Mouse (Mus musculus): ENCODE measurements around the gene Pxt1. TPM values are rescaled to one million over a fixed set of nuclear protein-coding genes. Genes with fewer than 3 reads are reported as not detected.
A peak's percentile ranks its signal among the peaks of the same experiment; 100 is the strongest.

Gene Pxt1
- polyA plus RNA-seq, 1 experiment from 2014 or later = not detected

DNA sequence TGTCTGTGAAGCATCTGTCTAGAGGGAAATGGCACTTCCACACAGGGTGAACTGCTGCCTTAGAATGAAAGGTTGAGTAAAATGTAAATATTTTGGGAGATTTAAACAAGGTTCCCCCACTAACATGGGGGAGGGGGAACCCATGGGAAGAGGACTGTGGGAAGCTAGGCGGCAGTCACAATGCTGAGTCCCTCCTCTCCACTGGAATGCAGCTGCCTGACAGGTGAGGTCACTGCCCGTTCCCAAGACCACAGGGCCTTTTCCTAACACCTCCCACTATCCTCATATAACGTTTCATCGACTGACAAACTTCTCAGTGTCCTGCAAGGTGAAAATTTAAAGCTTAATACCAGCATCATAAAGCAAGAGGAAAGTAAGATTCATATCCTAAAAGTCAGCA is 39.0 kb upstream of the Pxt1 start:
- H3K4me1 ChIP-seq (replicated peaks; ENCODE audit: control insufficient read depth, insufficient read depth, low read length) = no peaks in the 10 kb centered on the region
- H3K27me3 ChIP-seq (ENCODE audit: control insufficient read depth, insufficient read depth, low read length) = no peaks in the 10 kb centered on the region
- DNase-seq (ENCODE audit: low spot score) (no peak), ATAC-seq (ENCODE audit: low FRiP score) (no peak)
- 61% methylated on average over 4 of the region's 4 CpGs for WGBS
- no peak overlapping the region for H3K27ac ChIP-seq
- no peak overlapping the region for H3K4me2 ChIP-seq (replicated peaks)
- no peak overlapping the region for H3K9ac ChIP-seq
- no peaks in the 10 kb centered on the region for H3K9me3 ChIP-seq (ENCODE audit: control insufficient read depth, low read length)
- no peak overlapping the region for H3K4me3 ChIP-seq (replicated peaks; ENCODE audit: low read length)
- peaks cover 93% of the 10 kb centered on the region for H3K36me3 ChIP-seq (replicated peaks; ENCODE audit: control insufficient read depth, insufficient read depth)

DNA sequence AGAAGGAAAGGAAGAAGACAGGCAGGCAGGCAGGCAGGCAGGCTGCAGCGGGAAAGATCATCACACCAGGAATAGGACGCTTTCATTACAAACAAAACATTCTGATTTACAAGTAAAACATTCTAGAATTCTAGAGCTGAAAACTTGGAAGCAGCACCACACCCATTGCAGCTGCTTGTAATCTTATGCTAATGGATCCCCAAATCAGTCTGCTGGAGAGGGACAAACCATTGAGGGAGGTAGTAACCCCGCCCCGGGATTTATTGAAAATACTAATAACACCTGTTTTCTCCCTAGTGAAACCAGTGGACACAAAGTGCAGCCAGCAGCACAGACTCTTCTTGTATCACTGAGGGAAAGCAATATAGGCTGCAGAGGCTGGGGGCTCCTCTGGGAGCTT is 37.4 kb upstream of the Pxt1 start:
- WGBS = 82% methylated on average over 4 of the region's 4 CpGs
- ATAC-seq (ENCODE audit: low FRiP score) = no peak
- Histone ChIP-seq H3K36me3 (replicated peaks; ENCODE audit: control insufficient read depth, insufficient read depth) (peaks cover 90% of the 10 kb centered on the region), H3K4me1 (replicated peaks; ENCODE audit: control insufficient read depth, insufficient read depth, low read length) (no peaks in the 10 kb centered on the region), H3K4me2 (replicated peaks) (no peak overlapping the region), H3K9ac (no peak overlapping the region), H3K27ac (no peak overlapping the region), H3K4me3 (replicated peaks; ENCODE audit: low read length) (no peak overlapping the region), H3K27me3 (ENCODE audit: control insufficient read depth, insufficient read depth, low read length) (no peaks in the 10 kb centered on the region), H3K9me3 (ENCODE audit: control insufficient read depth, low read length) (no peaks in the 10 kb centered on the region)
- DNase-seq (ENCODE audit: low spot score) = no peak

DNA sequence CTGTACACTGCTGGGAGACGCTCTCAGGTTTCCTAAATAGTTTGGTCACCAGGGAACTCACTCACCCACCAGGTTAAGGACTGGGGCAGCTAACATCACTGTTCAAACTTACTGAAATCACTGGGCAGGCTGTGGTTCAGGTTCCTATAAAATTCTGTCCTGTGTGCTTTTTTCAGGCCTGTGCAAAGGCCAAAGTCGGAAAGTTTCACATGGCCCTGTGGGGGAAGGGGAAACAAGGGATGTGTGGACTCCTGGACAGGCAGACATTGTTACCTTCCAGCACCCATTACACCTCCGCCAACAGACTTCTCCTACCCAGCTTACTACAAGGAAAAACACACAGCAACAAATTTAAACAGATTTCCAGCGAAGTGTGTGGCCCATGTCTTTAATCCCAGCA is 35.5 kb upstream of the Pxt1 start:
- whole genome bisulfite sequencing = 98% methylated on average over 4 of the region's 4 CpGs

DNA sequence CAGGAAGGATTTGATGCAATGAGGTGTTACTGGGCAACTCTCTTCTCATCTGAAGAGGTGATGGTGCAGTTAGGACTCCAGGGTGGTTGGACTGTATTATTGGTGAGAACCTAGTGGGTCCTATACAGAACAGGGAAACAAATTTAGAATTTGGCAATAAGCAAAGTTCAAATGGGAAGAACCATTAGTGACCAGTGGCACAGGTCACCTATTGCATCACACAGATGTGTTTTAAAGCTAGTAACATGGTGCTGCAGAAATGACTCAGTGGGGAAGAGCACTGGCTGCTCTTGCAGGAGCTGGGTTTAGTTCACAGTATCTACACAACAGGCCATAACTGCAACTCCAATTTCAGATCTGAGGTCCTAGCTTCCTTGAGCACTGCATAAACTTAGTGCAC is 26.5 kb upstream of the Pxt1 start:
- Histone ChIP-seq H3K4me1 (replicated peaks; ENCODE audit: control insufficient read depth, insufficient read depth, low read length) (no peaks in the 10 kb centered on the region), H3K9me3 (ENCODE audit: control insufficient read depth, low read length) (no peaks in the 10 kb centered on the region), H3K9ac (no peak overlapping the region), H3K27me3 (ENCODE audit: control insufficient read depth, insufficient read depth, low read length) (no peaks in the 10 kb centered on the region), H3K27ac (no peak overlapping the region), H3K4me3 (replicated peaks; ENCODE audit: low read length) (no peak overlapping the region), H3K36me3 (replicated peaks; ENCODE audit: control insufficient read depth, insufficient read depth) (peaks cover 100% of the 10 kb centered on the region), H3K4me2 (replicated peaks) (no peak overlapping the region)
- DNase-seq (ENCODE audit: low spot score) = no peak
- no peak for ATAC-seq (ENCODE audit: low FRiP score)

More for the DNA sequence above, 35.5 kb upstream of the Pxt1 start:
- H3K4me3 ChIP-seq (replicated peaks; ENCODE audit: low read length) = no peak overlapping the region
- ATAC-seq (ENCODE audit: low FRiP score) (no peak), DNase-seq (ENCODE audit: low spot score) (no peak)
- no peaks in the 10 kb centered on the region for H3K27me3 ChIP-seq (ENCODE audit: control insufficient read depth, insufficient read depth, low read length)
- peaks cover 92% of the 10 kb centered on the region for H3K36me3 ChIP-seq (replicated peaks; ENCODE audit: control insufficient read depth, insufficient read depth)
- no peak overlapping the region for H3K9ac ChIP-seq
- H3K4me2 ChIP-seq (replicated peaks) = no peak overlapping the region
- no peak overlapping the region for H3K27ac ChIP-seq
- H3K4me1 ChIP-seq (replicated peaks; ENCODE audit: control insufficient read depth, insufficient read depth, low read length) = no peaks in the 10 kb centered on the region
- no peaks in the 10 kb centered on the region for H3K9me3 ChIP-seq (ENCODE audit: control insufficient read depth, low read length)

DNA sequence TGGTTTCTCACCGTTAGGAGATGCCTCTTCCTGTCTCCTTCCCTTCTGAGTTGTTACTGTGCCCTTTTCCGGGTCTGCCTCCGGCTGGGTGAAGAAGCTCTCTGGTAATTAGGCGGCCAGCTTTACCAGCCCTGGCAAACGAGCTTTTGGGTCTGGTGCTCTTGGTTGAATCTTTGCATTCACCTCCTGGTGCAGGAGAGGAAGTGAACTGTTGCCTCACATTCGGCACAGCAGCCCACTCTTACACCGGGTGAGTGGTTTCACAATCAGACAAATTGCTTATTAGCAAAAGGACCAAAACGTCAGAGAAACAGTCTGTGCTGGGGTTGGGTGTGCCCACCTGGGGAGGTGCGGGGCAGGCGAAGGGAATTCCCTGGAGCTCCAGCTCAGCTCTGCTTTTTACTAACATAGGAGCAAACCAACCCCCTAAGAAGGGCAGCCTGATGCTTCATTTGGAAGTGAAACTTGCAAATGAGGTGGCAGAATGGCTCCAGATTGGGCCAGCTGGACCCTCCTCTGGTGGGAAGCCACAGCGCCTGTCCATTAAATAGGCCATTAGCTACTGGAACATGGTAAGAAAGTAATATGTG is 23.5 kb upstream of the Pxt1 start:
- H3K9ac ChIP-seq = no peak overlapping the region
- H3K9me3 ChIP-seq (ENCODE audit: control insufficient read depth, low read length) = no peaks in the 10 kb centered on the region
- H3K4me1 ChIP-seq (replicated peaks; ENCODE audit: control insufficient read depth, insufficient read depth, low read length) = no peaks in the 10 kb centered on the region
- 76% methylated on average over 11 of the region's 11 CpGs for WGBS
- H3K4me3 ChIP-seq (replicated peaks; ENCODE audit: low read length) = no peak overlapping the region
- peaks cover 100% of the 10 kb centered on the region for H3K36me3 ChIP-seq (replicated peaks; ENCODE audit: control insufficient read depth, insufficient read depth)
- no peaks in the 10 kb centered on the region for H3K27me3 ChIP-seq (ENCODE audit: control insufficient read depth, insufficient read depth, low read length)
- no peak overlapping the region for H3K27ac ChIP-seq
- no peak for DNase-seq (ENCODE audit: low spot score)
- ATAC-seq (ENCODE audit: low FRiP score) = no peak
- no peak overlapping the region for H3K4me2 ChIP-seq (replicated peaks)

DNA sequence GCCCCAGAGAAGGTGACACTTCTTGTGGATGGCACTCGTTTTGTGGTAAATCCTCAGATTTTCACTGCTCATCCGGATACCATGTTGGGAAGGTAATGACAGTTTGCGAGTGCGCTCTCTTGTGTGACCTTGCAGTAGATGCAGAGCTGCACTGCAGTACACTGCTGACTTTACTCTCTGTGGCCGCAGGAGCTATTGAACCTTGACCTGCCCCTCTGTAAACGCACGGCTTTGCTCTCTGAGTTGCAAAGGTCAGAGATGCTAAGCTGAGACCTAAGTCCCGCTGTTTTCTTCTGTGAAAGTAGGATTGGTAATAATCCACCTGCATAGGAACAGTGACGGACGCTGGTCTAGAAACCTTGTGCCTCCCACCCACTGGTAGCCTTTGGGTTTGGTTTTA is 18.0 kb upstream of the Pxt1 start:
- peaks cover 59% of the 10 kb centered on the region for H3K36me3 ChIP-seq (replicated peaks; ENCODE audit: control insufficient read depth, insufficient read depth)
- no peak for ATAC-seq (ENCODE audit: low FRiP score)
- WGBS = 87% methylated on average over 10 of the region's 10 CpGs
- no peak overlapping the region for H3K27ac ChIP-seq
- H3K4me2 ChIP-seq (replicated peaks) = no peak overlapping the region
- no peaks in the 10 kb centered on the region for H3K4me1 ChIP-seq (replicated peaks; ENCODE audit: control insufficient read depth, insufficient read depth, low read length)
- no peak overlapping the region for H3K9ac ChIP-seq
- H3K9me3 ChIP-seq (ENCODE audit: control insufficient read depth, low read length) = no peaks in the 10 kb centered on the region
- DNase-seq (ENCODE audit: low spot score) = no peak
- no peak overlapping the region for H3K4me3 ChIP-seq (replicated peaks; ENCODE audit: low read length)
- H3K27me3 ChIP-seq (ENCODE audit: control insufficient read depth, insufficient read depth, low read length) = no peaks in the 10 kb centered on the region

DNA sequence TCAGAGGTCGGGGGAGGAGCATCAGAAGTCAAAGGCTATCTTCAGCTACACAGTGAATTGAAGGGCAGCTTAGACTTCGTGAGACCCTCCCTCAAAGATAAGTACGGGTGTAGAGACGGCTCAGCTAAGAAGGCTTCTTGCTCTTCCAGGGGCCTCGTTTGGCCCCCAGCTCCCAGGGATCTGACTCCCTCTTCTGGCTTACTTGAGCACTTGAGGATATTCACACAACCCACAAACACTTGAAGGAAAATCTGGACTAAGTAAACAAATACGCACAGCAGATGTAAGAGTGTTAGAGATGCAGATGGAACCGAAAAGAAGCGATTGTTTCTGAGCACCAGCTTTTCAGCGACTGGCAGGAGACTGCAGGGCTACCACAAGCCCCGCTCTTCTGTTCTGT is 17.0 kb upstream of the Pxt1 start:
- Histone ChIP-seq H3K4me2 (replicated peaks) (no peak overlapping the region), H3K4me1 (replicated peaks; ENCODE audit: control insufficient read depth, insufficient read depth, low read length) (no peaks in the 10 kb centered on the region), H3K36me3 (replicated peaks; ENCODE audit: control insufficient read depth, insufficient read depth) (peaks cover 49% of the 10 kb centered on the region), H3K4me3 (replicated peaks; ENCODE audit: low read length) (no peak overlapping the region), H3K9me3 (ENCODE audit: control insufficient read depth, low read length) (no peaks in the 10 kb centered on the region), H3K9ac (no peak overlapping the region), H3K27ac (no peak overlapping the region), H3K27me3 (ENCODE audit: control insufficient read depth, insufficient read depth, low read length) (no peaks in the 10 kb centered on the region)
- DNase-seq (ENCODE audit: low spot score) (no peak), ATAC-seq (ENCODE audit: low FRiP score) (no peak)
- 75% methylated on average over 10 of the region's 10 CpGs for WGBS

DNA sequence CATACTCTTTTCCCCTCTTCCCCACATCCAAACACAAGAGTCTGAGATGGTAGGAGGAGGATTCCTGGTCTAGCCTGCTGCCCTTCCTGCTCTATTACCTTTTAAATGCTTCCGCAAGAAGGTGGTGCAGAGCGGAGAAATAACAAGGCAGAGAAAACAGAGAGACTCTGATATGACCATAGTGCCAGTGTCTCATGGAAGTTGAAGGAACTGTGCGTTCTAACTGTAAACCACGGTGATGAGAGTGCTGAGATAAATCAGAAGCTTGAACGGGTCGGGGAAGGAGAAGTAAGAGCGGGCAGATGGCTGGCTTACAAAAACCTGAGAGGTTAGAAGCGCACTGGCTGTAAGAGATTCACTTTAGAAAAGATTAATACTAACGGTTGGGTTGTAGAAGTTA is 10.8 kb upstream of the Pxt1 start:
- WGBS = 99% methylated on average over 9 of the region's 9 CpGs
- H3K27ac ChIP-seq = no peak overlapping the region
- H3K9me3 ChIP-seq (ENCODE audit: control insufficient read depth, low read length) = no peaks in the 10 kb centered on the region
- H3K36me3 ChIP-seq (replicated peaks; ENCODE audit: control insufficient read depth, insufficient read depth) = 0 out of 2 replicates have a peak, but pooled peaks cover 4% of the 10 kb centered on the region
- peaks cover 21% of the 10 kb centered on the region for H3K4me1 ChIP-seq (replicated peaks; ENCODE audit: control insufficient read depth, insufficient read depth, low read length)
- ATAC-seq (ENCODE audit: low FRiP score) = no peak
- 0 out of 2 replicates have a peak overlapping the region, but pooled peaks have one; percentile 80 for H3K4me3 ChIP-seq (replicated peaks; ENCODE audit: low read length)
- H3K9ac ChIP-seq = no peak overlapping the region
- H3K27me3 ChIP-seq (ENCODE audit: control insufficient read depth, insufficient read depth, low read length) = no peaks in the 10 kb centered on the region
- DNase-seq (ENCODE audit: low spot score) = no peak
- H3K4me2 ChIP-seq (replicated peaks) = peak overlapping the region; percentile 95

DNA sequence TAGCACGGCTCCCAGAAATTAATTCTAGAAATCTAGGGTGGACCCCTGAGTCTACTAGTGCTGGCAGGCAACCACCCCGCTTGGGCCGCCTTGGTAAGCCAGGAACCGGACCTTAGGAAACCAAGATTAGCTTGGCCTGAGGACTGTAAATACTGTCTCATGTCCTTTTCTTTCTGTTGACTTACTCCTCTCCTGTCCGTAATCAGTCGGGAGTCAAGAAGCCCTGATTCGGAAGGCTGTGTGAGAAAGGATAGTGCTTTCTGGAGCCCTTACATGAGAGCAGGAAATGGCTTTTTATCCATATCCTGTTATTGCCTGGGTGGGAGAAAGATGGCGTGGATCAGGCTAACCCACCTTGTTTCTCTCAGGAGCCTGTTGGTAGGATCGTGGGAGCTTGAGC is 9.6 kb upstream of the Pxt1 start:
- no peak for ATAC-seq (ENCODE audit: low FRiP score)
- peaks cover 21% of the 10 kb centered on the region for H3K4me1 ChIP-seq (replicated peaks; ENCODE audit: control insufficient read depth, insufficient read depth, low read length)
- DNase-seq (ENCODE audit: low spot score) = no peak
- peak overlapping the region; percentile 95 for H3K4me2 ChIP-seq (replicated peaks)
- WGBS = 25% methylated on average over 9 of the region's 9 CpGs
- H3K9ac ChIP-seq = peak overlapping the region; percentile 84
- H3K27me3 ChIP-seq (ENCODE audit: control insufficient read depth, insufficient read depth, low read length) = no peaks in the 10 kb centered on the region
- peak overlapping the region; percentile 80 for H3K4me3 ChIP-seq (replicated peaks; ENCODE audit: low read length)
- no peaks in the 10 kb centered on the region for H3K9me3 ChIP-seq (ENCODE audit: control insufficient read depth, low read length)
- 0 out of 2 replicates have a peak, but pooled peaks cover 4% of the 10 kb centered on the region for H3K36me3 ChIP-seq (replicated peaks; ENCODE audit: control insufficient read depth, insufficient read depth)
- H3K27ac ChIP-seq = peak overlapping the region; percentile 98
